Comparison of ENCODE assay signal across 8 mouse cellular contexts in the genomic region with DNA sequence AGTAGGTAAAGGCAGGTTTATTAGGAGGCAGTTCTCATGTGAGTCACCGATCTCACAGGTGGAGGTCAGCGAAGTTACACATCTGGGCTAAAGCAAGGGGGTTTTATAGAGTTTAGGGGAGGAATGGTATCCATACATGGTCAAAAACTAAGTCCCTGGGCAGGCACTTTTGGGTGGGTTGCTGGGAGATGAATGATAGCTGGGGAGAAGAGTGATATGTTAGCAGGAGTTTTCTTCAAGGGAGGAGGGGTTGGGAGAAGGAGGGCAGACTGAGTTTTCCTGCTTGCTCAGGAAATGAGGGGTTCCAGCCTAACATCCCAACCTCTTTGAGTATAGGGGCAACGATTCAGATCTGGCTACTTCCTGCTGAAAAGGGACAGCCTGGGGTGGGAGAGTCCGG. TPM values are rescaled to one million over a fixed set of nuclear protein-coding genes. Genes with fewer than 3 reads are reported as not detected.
DNase-seq lines count a peak whose midpoint lies in the region; ATAC-seq and TF ChIP-seq lines count a peak whose summit lies in the region.

A gene (plus strand): TSS at position 301 of the 400 bp plus-strand sequence.

- DNase-seq in kidney, adult 2 months = no peak
- no peak for DNase-seq in kidney, postnatal 14 days
- DNase-seq in gastrocnemius, postnatal 25 days = no peak
- DNase-seq in embryo, embryonic 11 days = no peak
- DNase-seq in embryo, embryonic 9.5 days (ENCODE audit: extremely low spot score) = no peak

- TF ChIP-seq CTCF in kidney, adult 2 months (conservative IDR thresholded peaks at IDR 0.05; ENCODE audit: insufficient read depth, insufficient read length, low read depth, low read length) = no peak

- no peaks in the 10 kb centered on the region for H3K27me3 ChIP-seq in kidney, adult 2 months (replicated peaks; ENCODE audit: control insufficient read depth, insufficient read depth, low read length)
- no peaks in the 10 kb centered on the region for H3K27me3 ChIP-seq in hindbrain, embryonic 12.5 days
- H3K27me3 ChIP-seq in midbrain, embryonic 12.5 days = no peaks in the 10 kb centered on the region

- whole genome bisulfite sequencing in kidney, adult 2 months = 12% methylated on average over 4 of the region's 4 CpGs
- 26% methylated on average over 4 of the region's 4 CpGs for WGBS in hindbrain, embryonic 12.5 days
- 35% methylated on average over 4 of the region's 4 CpGs for WGBS in midbrain, embryonic 12.5 days

- H3K9me3 ChIP-seq in hindbrain, embryonic 12.5 days (replicated peaks) = 0 out of 2 replicates have a peak, but pooled peaks cover 3% of the 10 kb centered on the region
- H3K9me3 ChIP-seq in midbrain, embryonic 12.5 days = peaks cover 12% of the 10 kb centered on the region; the same call in 1 of the 2 replicates

- ATAC-seq in hindbrain, embryonic 12.5 days (ENCODE audit: low FRiP score) = no peak
- no peak for ATAC-seq in midbrain, embryonic 12.5 days (ENCODE audit: low FRiP score, low read depth)

- H3K4me3 ChIP-seq in kidney, adult 2 months (ENCODE audit: insufficient read depth, low read depth, low read length) = peak within 1 kb of the TSS; percentile 97
- H3K4me3 ChIP-seq in brown adipose tissue, adult 24 weeks (ENCODE audit: insufficient read depth, low read depth, low read length) = peak within 1 kb of the TSS; percentile 91
- H3K4me3 ChIP-seq in hindbrain, embryonic 12.5 days = peak within 1 kb of the TSS; percentile 95
- peak within 1 kb of the TSS; percentile 94 for H3K4me3 ChIP-seq in midbrain, embryonic 12.5 days

- no peak for TF ChIP-seq POLR2A in kidney, adult 2 months (IDR thresholded peaks at IDR 0.05; ENCODE audit: low read depth, low read length)

- no peaks in the 10 kb centered on the region for H3K36me3 ChIP-seq in kidney, adult 2 months (ENCODE audit: control insufficient read depth, insufficient read depth, low read length)
- no peaks in the 10 kb centered on the region for H3K36me3 ChIP-seq in hindbrain, embryonic 12.5 days
- no peaks in the 10 kb centered on the region for H3K36me3 ChIP-seq in midbrain, embryonic 12.5 days

- peaks cover 12% of the 10 kb centered on the region; the same call in 1 of the 2 replicates for H3K4me1 ChIP-seq in kidney, adult 2 months (ENCODE audit: control insufficient read depth, insufficient read depth, low read length)
- H3K4me1 ChIP-seq in brown adipose tissue, adult 24 weeks (ENCODE audit: control insufficient read depth, insufficient read depth, insufficient read length, low read length) = peaks cover 6% of the 10 kb centered on the region
- peaks cover 35% of the 10 kb centered on the region for H3K4me1 ChIP-seq in hindbrain, embryonic 12.5 days
- H3K4me1 ChIP-seq in midbrain, embryonic 12.5 days = peaks cover 32% of the 10 kb centered on the region

- H3K4me2 ChIP-seq in hindbrain, embryonic 12.5 days (replicated peaks) = peak within 1 kb of the TSS; percentile 84
- peak within 1 kb of the TSS; percentile 90 for H3K4me2 ChIP-seq in midbrain, embryonic 12.5 days (replicated peaks)

- peak within 1 kb of the TSS; percentile 97 for H3K27ac ChIP-seq in kidney, adult 2 months (ENCODE audit: insufficient read depth, low read depth, low read length)
- H3K27ac ChIP-seq in brown adipose tissue, adult 24 weeks (replicated peaks; ENCODE audit: low read depth, low read length) = peak within 1 kb of the TSS; percentile 33; the same call in 1 of the 2 replicates
- H3K27ac ChIP-seq in hindbrain, embryonic 12.5 days = peak within 1 kb of the TSS; percentile 97
- peak within 1 kb of the TSS; percentile 97 for H3K27ac ChIP-seq in midbrain, embryonic 12.5 days (replicated peaks)

- peak within 1 kb of the TSS; percentile 97 for H3K9ac ChIP-seq in hindbrain, embryonic 12.5 days
- H3K9ac ChIP-seq in midbrain, embryonic 12.5 days (replicated peaks) = peak within 1 kb of the TSS; percentile 97

RNA-seq across cellular contexts. Expression of the gene that starts here (rescaled TPM):
- polyA plus RNA-seq in kidney, adult 2 months (2012; rRNA removed) = 0.69 and 0.78 TPM in 2 replicates
- polyA plus RNA-seq in brown adipose tissue, adult 24 weeks (2012; ENCODE audit: insufficient read depth, insufficient read length, missing spikeins) = 0.71 and 0.79 TPM in 2 replicates
- polyA plus RNA-seq in hindbrain, embryonic 12.5 days (2016; fragmentation: Nextera tagmentation; extraction: Ambion mirVana) = 2.0 and 3.6 TPM in 2 replicates
- polyA plus RNA-seq in midbrain, embryonic 12.5 days (2016; fragmentation: Nextera tagmentation; extraction: Ambion mirVana) = 0.54 and 1.1 TPM in 2 replicates
- not detected for total RNA-seq in gastrocnemius, postnatal 25 days (2021)

Comparison
In these comparisons a context has a peak if more than half of its experiments do, and no peak if none do; other contexts are left out.
1. H3K27ac ChIP-seq: peak in every context shown above with its lines; median percentile 97 in kidney, adult 2 months; 97 in hindbrain, embryonic 12.5 days; 97 in midbrain, embryonic 12.5 days; 33 in brown adipose tissue, adult 24 weeks.